Mouse (Mus musculus) kidney, postnatal 0 days (tissue): Measurements from ENCODE around the gene Zfp358. TPM values are rescaled to one million over a fixed set of nuclear protein-coding genes. Genes with fewer than 3 reads are reported as not detected.

Experiments
- ATAC-seq: fragments of 200-750 bp; cut with Nextera tagmentation; replicated peaks from 2 replicates; pipeline ENCODE4 v1.8.0; 2017; ENCODE audit warnings: low read depth, moderate number of reproducible peaks, moderate TSS enrichment, moderate library complexity; ENCODE audit not compliant: low FRiP score
- DNase-seq: peaks from one replicate; pipeline ENCODE4 v3.0.0-alpha.2; 2016; ENCODE audit warnings: low spot score
- H3K27ac ChIP-seq: fragments of 300-500 bp; sonication (generic); 2 replicates; pipeline ENCODE4 v1.5.1; 2014; ENCODE audit warnings: mild to moderate bottlenecking
- H3K27me3 ChIP-seq: fragments of 300-500 bp; sonication (generic); 2 replicates; pipeline ENCODE4 v1.6.1; 2014; ENCODE audit warnings: low read length, mixed read lengths; ENCODE audit not compliant: insufficient read depth
- H3K36me3 ChIP-seq: fragments of 300-500 bp; sonication (generic); 2 replicates; pipeline ENCODE4 v1.6.1; 2014; ENCODE audit warnings: low read length, mixed read lengths; ENCODE audit not compliant: insufficient read depth
- H3K4me1 ChIP-seq: fragments of 300-500 bp; sonication (generic); replicated peaks from 2 replicates; pipeline ENCODE4 v1.6.1; 2014; ENCODE audit warnings: antibody characterized with exemption, low read length, mixed read lengths; ENCODE audit not compliant: insufficient read depth
- H3K4me2 ChIP-seq: fragments of 300-500 bp; sonication (generic); 2 replicates; pipeline ENCODE4 v1.6.1; 2014; ENCODE audit warnings: mild to moderate bottlenecking, low read length, moderate library complexity, mixed read lengths
- H3K4me3 ChIP-seq: fragments of 300-500 bp; sonication (generic); replicated peaks from 2 replicates; pipeline ENCODE4 v1.5.1; 2014; ENCODE audit warnings: low read depth, low read length
- H3K9ac ChIP-seq: fragments of 300-500 bp; sonication (generic); 2 replicates; pipeline ENCODE4 v1.6.1; 2014; ENCODE audit warnings: low read depth, low read length
- H3K9me3 ChIP-seq: fragments of 300-500 bp; sonication (generic); replicated peaks from 2 replicates; pipeline ENCODE4 v1.6.1; 2016; ENCODE audit warnings: low read length, inconsistent platforms, mixed read lengths
- CTCF ChIP-seq: IDR thresholded peaks from 2 replicates; pipeline ENCODE4 v1.5.1; 2016; ENCODE audit warnings: antibody characterized with exemption, low read depth, mild to moderate bottlenecking, moderate library complexity
- WGBS: fragments of 180-500 bp; shearing (Covaris S2); extraction: QIAGEN DNeasy Blood & Tissue Kit; methylation state at CpG from one replicate; pipeline ENCODE4 v1.1.7; 2014; 5-methylcytosine and 5-hydroxymethylcytosine counted together
- polyA plus RNA-seq: library from polyadenylated mRNA; unstranded; fragments of >200 nt; fragmentation: Nextera tagmentation; extraction: Ambion mirVana; gene quantifications from 2 replicates; pipeline ENCODE4 v1.2.1, GENCODE M21; 2015

Gene Zfp358
- polyA plus RNA-seq, 1 experiment from 2014 or later = 45.0 TPM

- peaks cover 18% of the 10 kb centered on the region for H3K36me3 ChIP-seq
- no peak overlapping the region for H3K27ac ChIP-seq
- no peak for DNase-seq
- WGBS = 96% methylated on average over 44 of the region's 44 CpGs
- H3K4me3 ChIP-seq = no peak overlapping the region
- no peak overlapping the region for H3K9ac ChIP-seq
- TF ChIP-seq CTCF = no peak
- ATAC-seq = no peak
- H3K9me3 ChIP-seq = no peaks in the 10 kb centered on the region
- H3K4me1 ChIP-seq = peaks cover 5% of the 10 kb centered on the region; the same call in 1 of the 2 replicates
- no peak overlapping the region for H3K4me2 ChIP-seq
- H3K27me3 ChIP-seq = no peaks in the 10 kb centered on the region
Measured at GRCm38 (mm10) chr8:3495578-3496427, 2.9 kb downstream of the Zfp358 start.

- H3K4me3 ChIP-seq = no peak overlapping the region
- H3K4me1 ChIP-seq = peaks cover 5% of the 10 kb centered on the region; the same call in 1 of the 2 replicates
- no peak for DNase-seq
- no peak for ATAC-seq
- no peak for TF ChIP-seq CTCF
- H3K9ac ChIP-seq = no peak overlapping the region
- H3K36me3 ChIP-seq = peaks cover 18% of the 10 kb centered on the region
- H3K27ac ChIP-seq = no peak overlapping the region
- H3K27me3 ChIP-seq = no peaks in the 10 kb centered on the region
- H3K4me2 ChIP-seq = no peak overlapping the region
- 94% methylated on average over 15 of the region's 15 CpGs for WGBS
- H3K9me3 ChIP-seq = no peaks in the 10 kb centered on the region
Measured at GRCm38 (mm10) chr8:3496428-3496748, 3.5 kb downstream of the Zfp358 start.

- no peak for TF ChIP-seq CTCF
Measured at GRCm38 (mm10) chr8:3498583-3498982, 5.6 kb downstream of the Zfp358 start.

GRCm38 (mm10) chr8:3499751-3500150 lies 6.8 kb downstream of the Zfp358 start:
- 0 out of 2 replicates have a peak, but pooled peaks have one; percentile 4 for ATAC-seq
- H3K4me3 ChIP-seq = peak overlapping the region; percentile 83
- WGBS = 3% methylated on average over 8 of the region's 8 CpGs
- H3K9me3 ChIP-seq = no peaks in the 10 kb centered on the region
- H3K36me3 ChIP-seq = peaks cover 18% of the 10 kb centered on the region
- peak overlapping the region; percentile 79 for H3K27ac ChIP-seq
- no peaks in the 10 kb centered on the region for H3K4me1 ChIP-seq
- no peak for TF ChIP-seq CTCF
- peak; percentile 63 for DNase-seq
- peak overlapping the region; percentile 70 for H3K4me2 ChIP-seq
- no peaks in the 10 kb centered on the region for H3K27me3 ChIP-seq
- H3K9ac ChIP-seq = peak overlapping the region; percentile 69

More at GRCm38 (mm10) chr8:3498583-3498982, 5.6 kb downstream of the Zfp358 start:
- Histone ChIP-seq H3K27me3 (no peaks in the 10 kb centered on the region), H3K36me3 (peaks cover 18% of the 10 kb centered on the region), H3K4me1 (peaks cover 5% of the 10 kb centered on the region; the same call in 1 of the 2 replicates), H3K27ac (no peak overlapping the region), H3K9ac (no peak overlapping the region), H3K4me2 (no peak overlapping the region), H3K4me3 (no peak overlapping the region), H3K9me3 (no peaks in the 10 kb centered on the region)
- 85% methylated on average over 3 of the region's 3 CpGs for WGBS
- no peak for DNase-seq
- ATAC-seq = no peak

- under 1% methylated on average over 65 of the region's 70 CpGs for WGBS
- Histone ChIP-seq H3K4me1 (no peaks in the 10 kb centered on the region), H3K27me3 (no peaks in the 10 kb centered on the region), H3K4me3 (peak within 1 kb of the TSS; percentile 83), H3K4me2 (peak within 1 kb of the TSS; percentile 70), H3K27ac (peak within 1 kb of the TSS; percentile 79), H3K9me3 (no peaks in the 10 kb centered on the region), H3K9ac (peak within 1 kb of the TSS; percentile 81), H3K36me3 (peaks cover 14% of the 10 kb centered on the region)
- TF ChIP-seq CTCF = peak; percentile 27; the same call in 1 of the 2 replicates
- DNase-seq = peak; percentile 98
- peak; percentile 92 for ATAC-seq
Measured at GRCm38 (mm10) chr8:3500235-3501090, 7.5 kb downstream of the Zfp358 start, which contains the start of gene Mcoln1. Gene Mcoln1 (plus strand): TSS chr8:3500457.

- Histone ChIP-seq H3K4me3 (no peak overlapping the region), H3K27me3 (no peaks in the 10 kb centered on the region), H3K4me1 (no peaks in the 10 kb centered on the region), H3K9me3 (no peaks in the 10 kb centered on the region), H3K27ac (no peak overlapping the region), H3K9ac (no peak overlapping the region), H3K36me3 (peaks cover 12% of the 10 kb centered on the region), H3K4me2 (no peak overlapping the region)
- ATAC-seq = no peak
- TF ChIP-seq CTCF = no peak
- DNase-seq = no peak
- 54% methylated on average over 4 of the region's 4 CpGs for WGBS
Measured at GRCm38 (mm10) chr8:3502217-3502616, 9.3 kb downstream of the Zfp358 start.
